Mouse (Mus musculus): ENCODE measurements around the gene Cdc25a.

GRCm38 (mm10) chr9:109833088-109833412 is 42.3 kb upstream of the Cdc25a start:
- TF ChIP-seq CTCF (IDR thresholded peaks at IDR 0.05; ENCODE audit: low read depth, low read length): no peak
- TF ChIP-seq POLR2A (IDR thresholded peaks at IDR 0.05; ENCODE audit: insufficient read depth, low read length): no peak
- no peak for TF ChIP-seq EP300 (IDR thresholded peaks at IDR 0.05; ENCODE audit: insufficient read depth, low read depth, low read length)
